Mouse (Mus musculus): ENCODE data around the gene Jph3. TPM values are rescaled to one million over a fixed set of nuclear protein-coding genes. Genes with fewer than 3 reads are reported as not detected.

Jph3 gene
- total and polyA plus RNA-seq, 3 experiments, result 0.15 TPM; not detected in 2

- no peak for DNase-seq (ENCODE audit: low read depth, low spot score)
- H3K9ac ChIP-seq (ENCODE audit: control insufficient read depth, low read depth, low read length, poor library complexity, severe bottlenecking), result no peak overlapping the region
- no peaks in the 10 kb centered on the region for H3K27me3 ChIP-seq (ENCODE audit: control insufficient read depth in 1 of 2, insufficient read depth in 2 of 2, low read length in 2 of 2)
- no peak overlapping the region for H3K4me3 ChIP-seq (ENCODE audit: control insufficient read depth in 1 of 2, insufficient read depth in 1 of 2, low read depth in 2 of 2, low read length in 2 of 2)
- TF ChIP-seq TCF12 (IDR thresholded peaks at IDR 0.05; ENCODE audit: low read depth, low read length) (no peak), ZMIZ1 (IDR thresholded peaks at IDR 0.05; ENCODE audit: low read depth, low read length) (no peak), USF1 (IDR thresholded peaks at IDR 0.05; ENCODE audit: low read depth, low read length) (no peak), MXI1 (IDR thresholded peaks at IDR 0.05; ENCODE audit: low read depth, low read length) (no peak), RCOR1 (IDR thresholded peaks at IDR 0.05; ENCODE audit: low read depth, low read length) (no peak), ZNF384 (IDR thresholded peaks at IDR 0.05; ENCODE audit: low read depth, low read length) (no peak), CHD2 (IDR thresholded peaks at IDR 0.05; ENCODE audit: low read length) (no peak), JUND (IDR thresholded peaks at IDR 0.05; ENCODE audit: low read depth, low read length) (no peak), TAL1 (IDR thresholded peaks at IDR 0.05; ENCODE audit: low read length) (no peak), CHD1 (IDR thresholded peaks at IDR 0.05; ENCODE audit: low read depth, low read length) (no peak), POLR2A (IDR thresholded peaks at IDR 0.05; ENCODE audit: control insufficient read depth in 1 of 2, insufficient read depth in 1 of 2, low read depth in 1 of 2, low read length in 2 of 2, poor library complexity in 1 of 2) (no peak), MAFK (IDR thresholded peaks at IDR 0.05; ENCODE audit: borderline replicate concordance, low read depth, low read length) (no peak), UBTF (IDR thresholded peaks at IDR 0.05; ENCODE audit: borderline replicate concordance, insufficient read depth, low read depth, low read length) (no peak), NELFE (IDR thresholded peaks at IDR 0.05; ENCODE audit: low read depth, low read length) (no peak), ZKSCAN1 (IDR thresholded peaks at IDR 0.05; ENCODE audit: low read depth, low read length) (no peak), TBP (IDR thresholded peaks at IDR 0.05; ENCODE audit: low read depth, low read length) (no peak), E2F4 (IDR thresholded peaks at IDR 0.05; ENCODE audit: borderline replicate concordance, low read depth, low read length) (no peak)
- H3K4me1 ChIP-seq (ENCODE audit: control insufficient read depth in 1 of 2, insufficient read depth in 2 of 2, low read length in 2 of 2), result no peaks in the 10 kb centered on the region
- no peaks in the 10 kb centered on the region for H3K79me2 ChIP-seq (ENCODE audit: control insufficient read depth, insufficient read depth, low read length, poor library complexity)
- H3K36me3 ChIP-seq (ENCODE audit: control insufficient read depth in 1 of 2, insufficient read depth in 2 of 2, low read length in 2 of 2), result no peaks in the 10 kb centered on the region
- no peak overlapping the region for H3K27ac ChIP-seq (ENCODE audit: control insufficient read depth, low read depth, low read length)
- no peaks in the 10 kb centered on the region for H3K9me3 ChIP-seq (replicated peaks; ENCODE audit: insufficient read depth, low read length)
Measured at GRCm38 (mm10) chr8:121788786-121789185, 59.4 kb downstream of the Jph3 start.

- Histone ChIP-seq H3K9me3 (replicated peaks; ENCODE audit: insufficient read depth, low read length) (no peaks in the 10 kb centered on the region), H3K4me1 (ENCODE audit: control insufficient read depth in 1 of 2, insufficient read depth in 2 of 2, low read length in 2 of 2) (no peaks in the 10 kb centered on the region), H3K27me3 (ENCODE audit: control insufficient read depth in 1 of 2, insufficient read depth in 2 of 2, low read length in 2 of 2) (no peaks in the 10 kb centered on the region), H3K36me3 (ENCODE audit: control insufficient read depth in 1 of 2, insufficient read depth in 2 of 2, low read length in 2 of 2) (no peaks in the 10 kb centered on the region), H3K9ac (ENCODE audit: control insufficient read depth, low read depth, low read length, poor library complexity, severe bottlenecking) (no peak overlapping the region), H3K4me3 (ENCODE audit: control insufficient read depth in 1 of 2, insufficient read depth in 1 of 2, low read depth in 2 of 2, low read length in 2 of 2) (no peak overlapping the region), H3K79me2 (ENCODE audit: control insufficient read depth, insufficient read depth, low read length, poor library complexity) (no peaks in the 10 kb centered on the region), H3K27ac (ENCODE audit: control insufficient read depth, low read depth, low read length) (no peak overlapping the region)
- no peak for DNase-seq (ENCODE audit: low read depth, low spot score)
- TF ChIP-seq ETS1 (IDR thresholded peaks at IDR 0.05; ENCODE audit: low read depth, low read length), result no peak
- TF ChIP-seq MEF2A (IDR thresholded peaks at IDR 0.05; ENCODE audit: extremely low read depth, insufficient replicate concordance, low read depth, low read length, poor library complexity, severe bottlenecking), result no peak
- no peak for TF ChIP-seq CTCF (IDR thresholded peaks at IDR 0.05 in 2 of 3, conservative IDR thresholded peaks at IDR 0.05 in 1 of 3; ENCODE audit: control insufficient read depth in 1 of 3, insufficient read depth in 1 of 3, low read depth in 2 of 3, low read length in 3 of 3, poor library complexity in 1 of 3, severe bottlenecking in 1 of 3)
- TF ChIP-seq USF2 (IDR thresholded peaks at IDR 0.05; ENCODE audit: borderline replicate concordance in 1 of 2, insufficient read depth in 1 of 2, low read depth in 1 of 2, low read length in 2 of 2), result no peak
- no peak for TF ChIP-seq POLR2AphosphoS5 (IDR thresholded peaks at IDR 0.05; ENCODE audit: borderline replicate concordance, low read depth, low read length)
- TF ChIP-seq GATA1 (IDR thresholded peaks at IDR 0.05; ENCODE audit: low read depth, low read length), result no peak
- no peak for TF ChIP-seq TCF12 (IDR thresholded peaks at IDR 0.05; ENCODE audit: low read depth, low read length)
- TF ChIP-seq TAL1 (IDR thresholded peaks at IDR 0.05; ENCODE audit: low read length), result no peak
- no peak for TF ChIP-seq E2F4 (IDR thresholded peaks at IDR 0.05; ENCODE audit: borderline replicate concordance, low read depth, low read length)
- TF ChIP-seq CHD1 (IDR thresholded peaks at IDR 0.05; ENCODE audit: low read depth, low read length), result no peak
- no peak for TF ChIP-seq MXI1 (IDR thresholded peaks at IDR 0.05; ENCODE audit: low read depth, low read length)
- TF ChIP-seq SMC3 (IDR thresholded peaks at IDR 0.05; ENCODE audit: low read depth, low read length), result no peak
Measured at GRCm38 (mm10) chr8:121792159-121792558, 62.7 kb downstream of the Jph3 start.
